Mouse (Mus musculus): ENCODE data around the gene Atpif1. TPM values are rescaled to one million over a fixed set of nuclear protein-coding genes. Genes with fewer than 3 reads are reported as not detected.
A peak's percentile ranks its signal among the peaks of the same experiment; 100 is the strongest.

The Atpif1 gene
- total and polyA plus RNA-seq, 2 experiments from 2014 or later = 800 to 1,681 TPM

- Histone ChIP-seq H3K27ac (ENCODE audit: low read depth, low read length) (no peak overlapping the region), H3K4me1 (ENCODE audit: insufficient read depth, low read length) (no peaks in the 10 kb centered on the region), H3K4me3 (ENCODE audit: low read depth, low read length) (no peak overlapping the region), H3K9ac (replicated peaks; ENCODE audit: low read length, poor library complexity, severe bottlenecking) (no peak overlapping the region), H3K9me3 (ENCODE audit: low read length) (no peaks in the 10 kb centered on the region), H3K36me3 (ENCODE audit: insufficient read depth, low read length) (no peaks in the 10 kb centered on the region), H3K4me2 (ENCODE audit: low read depth, low read length, poor library complexity, severe bottlenecking) (no peak overlapping the region), H3K27me3 (ENCODE audit: insufficient read depth, low read length) (no peaks in the 10 kb centered on the region)
- no peak for DNase-seq (ENCODE audit: low spot score)
- no peak for TF ChIP-seq CTCF (IDR thresholded peaks at IDR 0.05)
- 95% methylated on average over 3 of the region's 3 CpGs for WGBS
- ATAC-seq (ENCODE audit: low FRiP score) = no peak
Measured at GRCm38 (mm10) chr4:132519188-132519587, 14.3 kb downstream of the Atpif1 start.

GRCm38 (mm10) chr4:132518066-132518465, 15.4 kb downstream of the Atpif1 start:
- 87% methylated on average over 8 of the region's 8 CpGs for WGBS
- ATAC-seq (ENCODE audit: low FRiP score) (no peak), DNase-seq (ENCODE audit: low spot score) (no peak)
- Histone ChIP-seq H3K4me3 (ENCODE audit: low read depth, low read length) (no peak overlapping the region), H3K4me1 (ENCODE audit: insufficient read depth, low read length) (no peaks in the 10 kb centered on the region), H3K4me2 (ENCODE audit: low read depth, low read length, poor library complexity, severe bottlenecking) (no peak overlapping the region), H3K9ac (replicated peaks; ENCODE audit: low read length, poor library complexity, severe bottlenecking) (no peak overlapping the region), H3K9me3 (ENCODE audit: low read length) (no peaks in the 10 kb centered on the region), H3K36me3 (ENCODE audit: insufficient read depth, low read length) (no peaks in the 10 kb centered on the region), H3K27ac (ENCODE audit: low read depth, low read length) (no peak overlapping the region), H3K27me3 (ENCODE audit: insufficient read depth, low read length) (no peaks in the 10 kb centered on the region)
- no peak for TF ChIP-seq CTCF (IDR thresholded peaks at IDR 0.05)

GRCm38 (mm10) chr4:132515369-132516155, 17.9 kb downstream of the Atpif1 start:
- DNase-seq (ENCODE audit: low spot score) = peak; percentile 99
- ATAC-seq (ENCODE audit: low FRiP score) = peak; percentile 93
- Histone ChIP-seq H3K9me3 (ENCODE audit: low read length) (no peaks in the 10 kb centered on the region), H3K36me3 (ENCODE audit: insufficient read depth, low read length) (no peaks in the 10 kb centered on the region), H3K4me2 (ENCODE audit: low read depth, low read length, poor library complexity, severe bottlenecking) (peak overlapping the region; percentile 79), H3K27ac (ENCODE audit: low read depth, low read length) (peak overlapping the region; percentile 64), H3K9ac (replicated peaks; ENCODE audit: low read length, poor library complexity, severe bottlenecking) (peak overlapping the region; percentile 13; the same call in 1 of the 2 replicates), H3K27me3 (ENCODE audit: insufficient read depth, low read length) (no peaks in the 10 kb centered on the region), H3K4me1 (ENCODE audit: insufficient read depth, low read length) (no peaks in the 10 kb centered on the region), H3K4me3 (ENCODE audit: low read depth, low read length) (peak overlapping the region; percentile 38)
- TF ChIP-seq CTCF (IDR thresholded peaks at IDR 0.05) = no peak
- WGBS = 18% methylated on average over 22 of the region's 22 CpGs

GRCm38 (mm10) chr4:132514555-132515135, 18.8 kb downstream of the Atpif1 start:
- Histone ChIP-seq H3K27me3 (ENCODE audit: insufficient read depth, low read length) (no peaks in the 10 kb centered on the region), H3K4me3 (ENCODE audit: low read depth, low read length) (peak overlapping the region; percentile 38), H3K27ac (ENCODE audit: low read depth, low read length) (peak overlapping the region; percentile 64), H3K4me1 (ENCODE audit: insufficient read depth, low read length) (no peaks in the 10 kb centered on the region), H3K9ac (replicated peaks; ENCODE audit: low read length, poor library complexity, severe bottlenecking) (peak overlapping the region; percentile 13; the same call in 1 of the 2 replicates), H3K9me3 (ENCODE audit: low read length) (no peaks in the 10 kb centered on the region), H3K36me3 (ENCODE audit: insufficient read depth, low read length) (no peaks in the 10 kb centered on the region), H3K4me2 (ENCODE audit: low read depth, low read length, poor library complexity, severe bottlenecking) (peak overlapping the region; percentile 79)
- peak; percentile 87 for DNase-seq (ENCODE audit: low spot score)
- 1% methylated on average over 21 of the region's 21 CpGs for WGBS
- peak; percentile 88 for TF ChIP-seq CTCF (IDR thresholded peaks at IDR 0.05)
- 0 out of 2 replicates have a peak, but pooled peaks have one; percentile 15 for ATAC-seq (ENCODE audit: low FRiP score)

- H3K4me1 ChIP-seq (ENCODE audit: insufficient read depth, low read length) = no peaks in the 10 kb centered on the region
- no peak overlapping the region for H3K4me2 ChIP-seq (ENCODE audit: low read depth, low read length, poor library complexity, severe bottlenecking)
- no peaks in the 10 kb centered on the region for H3K36me3 ChIP-seq (ENCODE audit: insufficient read depth, low read length)
- no peaks in the 10 kb centered on the region for H3K9me3 ChIP-seq (ENCODE audit: low read length)
- WGBS = 35% methylated on average over 14 of the region's 14 CpGs
- H3K27ac ChIP-seq (ENCODE audit: low read depth, low read length) = no peak overlapping the region
- no peaks in the 10 kb centered on the region for H3K27me3 ChIP-seq (ENCODE audit: insufficient read depth, low read length)
- no peak for TF ChIP-seq CTCF (IDR thresholded peaks at IDR 0.05)
- ATAC-seq (ENCODE audit: low FRiP score) (no peak), DNase-seq (ENCODE audit: low spot score) (no peak)
- no peak overlapping the region for H3K4me3 ChIP-seq (ENCODE audit: low read depth, low read length)
- H3K9ac ChIP-seq (replicated peaks; ENCODE audit: low read length, poor library complexity, severe bottlenecking) = no peak overlapping the region
Measured at GRCm38 (mm10) chr4:132513395-132514273, 19.8 kb downstream of the Atpif1 start.
